Mouse (Mus musculus): Measurements from ENCODE around the gene Pigm. TPM values are rescaled to one million over a fixed set of nuclear protein-coding genes. Genes with fewer than 3 reads are reported as not detected.
A peak's percentile ranks its signal among the peaks of the same experiment; 100 is the strongest.

Pigm gene
- polyA plus RNA-seq (2014; fragmentation: Nextera tagmentation; extraction: Ambion mirVana): 8.7 TPM in 2 replicates

- peak within 1 kb of the TSS; percentile 86 for H3K9ac ChIP-seq (ENCODE audit: low read length)
- peaks cover 6% of the 10 kb centered on the region; the same call in 1 of the 2 replicates for H3K4me1 ChIP-seq (replicated peaks; ENCODE audit: control insufficient read depth, insufficient read depth, low read length)
- H3K27me3 ChIP-seq (replicated peaks; ENCODE audit: control insufficient read depth, insufficient read depth, low read length): no peaks in the 10 kb centered on the region
- peak; percentile 97 for DNase-seq (ENCODE audit: low spot score)
- peaks cover 20% of the 10 kb centered on the region; the same call in 1 of the 2 replicates for H3K36me3 ChIP-seq (ENCODE audit: control insufficient read depth, insufficient read depth, low read length)
- H3K9me3 ChIP-seq (ENCODE audit: control insufficient read depth, low read length): no peaks in the 10 kb centered on the region; the same call in 1 of the 2 replicates
- H3K4me2 ChIP-seq (ENCODE audit: low read length): peak within 1 kb of the TSS; percentile 94
- H3K27ac ChIP-seq (ENCODE audit: low read depth): peak within 1 kb of the TSS; percentile 75
- WGBS: under 1% methylated on average over 39 of the region's 39 CpGs
- ATAC-seq (replicated peaks; ENCODE audit: low FRiP score, low TSS enrichment, low read depth): peak; percentile 98
- peak within 1 kb of the TSS; percentile 92 for H3K4me3 ChIP-seq (ENCODE audit: low read depth, low read length)
Measured at GRCm38 (mm10) chr1:172376198-172376667, at the start of gene Pigm. Pigm (plus strand) TSS chr1:172376546.

DNA sequence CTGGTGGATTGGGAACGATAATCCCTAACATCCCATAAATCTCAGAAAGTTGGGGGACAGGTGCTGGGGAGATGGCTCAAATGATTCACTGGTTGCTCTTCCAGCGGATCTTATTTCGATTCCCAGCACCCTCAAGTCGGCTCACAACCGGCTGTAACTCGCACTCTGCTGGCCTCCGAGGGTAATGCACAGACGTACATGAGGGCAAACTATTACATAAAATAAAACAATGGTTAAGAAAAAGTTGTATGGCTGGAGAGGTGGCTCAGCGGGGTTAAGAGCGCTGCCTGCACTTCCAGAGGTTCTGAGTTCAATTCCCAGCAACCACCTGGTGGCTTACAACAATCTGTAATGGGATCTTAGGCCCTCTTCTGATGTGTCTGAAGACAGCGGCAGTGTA, 49.7 kb upstream of the Pigm start:
- ATAC-seq (replicated peaks; ENCODE audit: low FRiP score, low TSS enrichment, low read depth) (no peak), DNase-seq (ENCODE audit: low spot score) (no peak)
- Histone ChIP-seq H3K27me3 (replicated peaks; ENCODE audit: control insufficient read depth, insufficient read depth, low read length) (peaks cover 64% of the 10 kb centered on the region), H3K9ac (ENCODE audit: low read length) (no peak overlapping the region), H3K36me3 (ENCODE audit: control insufficient read depth, insufficient read depth, low read length) (no peaks in the 10 kb centered on the region), H3K4me1 (replicated peaks; ENCODE audit: control insufficient read depth, insufficient read depth, low read length) (no peaks in the 10 kb centered on the region), H3K27ac (ENCODE audit: low read depth) (no peak overlapping the region), H3K9me3 (ENCODE audit: control insufficient read depth, low read length) (no peaks in the 10 kb centered on the region), H3K4me2 (ENCODE audit: low read length) (peak overlapping the region; percentile 75), H3K4me3 (ENCODE audit: low read depth, low read length) (peak overlapping the region; percentile 43)
- WGBS: 55% methylated on average over 11 of the region's 11 CpGs

- no peaks in the 10 kb centered on the region for H3K9me3 ChIP-seq (ENCODE audit: control insufficient read depth, low read length)
- no peaks in the 10 kb centered on the region for H3K4me1 ChIP-seq (replicated peaks; ENCODE audit: control insufficient read depth, insufficient read depth, low read length)
- no peak overlapping the region for H3K9ac ChIP-seq (ENCODE audit: low read length)
- H3K4me2 ChIP-seq (ENCODE audit: low read length): no peak overlapping the region
- ATAC-seq (replicated peaks; ENCODE audit: low FRiP score, low TSS enrichment, low read depth): no peak
- no peak overlapping the region for H3K27ac ChIP-seq (ENCODE audit: low read depth)
- H3K27me3 ChIP-seq (replicated peaks; ENCODE audit: control insufficient read depth, insufficient read depth, low read length): peaks cover 67% of the 10 kb centered on the region
- no peak overlapping the region for H3K4me3 ChIP-seq (ENCODE audit: low read depth, low read length)
- no peak for DNase-seq (ENCODE audit: low spot score)
- 85% methylated on average over 16 of the region's 16 CpGs for WGBS
- H3K36me3 ChIP-seq (ENCODE audit: control insufficient read depth, insufficient read depth, low read length): no peaks in the 10 kb centered on the region
Measured at GRCm38 (mm10) chr1:172327206-172328001, 48.9 kb upstream of the Pigm start.

- H3K4me3 ChIP-seq (ENCODE audit: low read depth, low read length): no peak overlapping the region
- no peaks in the 10 kb centered on the region for H3K9me3 ChIP-seq (ENCODE audit: control insufficient read depth, low read length)
- no peaks in the 10 kb centered on the region for H3K36me3 ChIP-seq (ENCODE audit: control insufficient read depth, insufficient read depth, low read length)
- no peak overlapping the region for H3K27ac ChIP-seq (ENCODE audit: low read depth)
- H3K4me2 ChIP-seq (ENCODE audit: low read length): no peak overlapping the region
- WGBS: 84% methylated on average over 3 of the region's 3 CpGs
- H3K9ac ChIP-seq (ENCODE audit: low read length): no peak overlapping the region
- ATAC-seq (replicated peaks; ENCODE audit: low FRiP score, low TSS enrichment, low read depth) (no peak), DNase-seq (ENCODE audit: low spot score) (no peak)
- H3K4me1 ChIP-seq (replicated peaks; ENCODE audit: control insufficient read depth, insufficient read depth, low read length): no peaks in the 10 kb centered on the region
- H3K27me3 ChIP-seq (replicated peaks; ENCODE audit: control insufficient read depth, insufficient read depth, low read length): peaks cover 67% of the 10 kb centered on the region
Measured at GRCm38 (mm10) chr1:172328041-172328440, 48.3 kb upstream of the Pigm start.

GRCm38 (mm10) chr1:172328461-172328860, 47.9 kb upstream of the Pigm start:
- no peak for ATAC-seq (replicated peaks; ENCODE audit: low FRiP score, low TSS enrichment, low read depth)

GRCm38 (mm10) chr1:172329131-172329530, 47.2 kb upstream of the Pigm start, which contains the start of gene Kcnj9:
Kcnj9 (minus strand) TSS chr1:172329318.
- Histone ChIP-seq H3K4me1 (replicated peaks; ENCODE audit: control insufficient read depth, insufficient read depth, low read length) (no peaks in the 10 kb centered on the region), H3K4me2 (ENCODE audit: low read length) (no peak within 1 kb of the TSS), H3K27me3 (replicated peaks; ENCODE audit: control insufficient read depth, insufficient read depth, low read length) (peaks cover 72% of the 10 kb centered on the region), H3K27ac (ENCODE audit: low read depth) (no peak within 1 kb of the TSS), H3K9ac (ENCODE audit: low read length) (no peak within 1 kb of the TSS), H3K9me3 (ENCODE audit: control insufficient read depth, low read length) (no peaks in the 10 kb centered on the region), H3K4me3 (ENCODE audit: low read depth, low read length) (no peak within 1 kb of the TSS), H3K36me3 (ENCODE audit: control insufficient read depth, insufficient read depth, low read length) (no peaks in the 10 kb centered on the region)
- ATAC-seq (replicated peaks; ENCODE audit: low FRiP score, low TSS enrichment, low read depth): no peak
- DNase-seq (ENCODE audit: low spot score): no peak
- WGBS: 32% methylated on average over 9 of the region's 9 CpGs

More at GRCm38 (mm10) chr1:172328461-172328860, 47.9 kb upstream of the Pigm start:
- H3K9me3 ChIP-seq (ENCODE audit: control insufficient read depth, low read length): no peaks in the 10 kb centered on the region
- no peak overlapping the region for H3K27ac ChIP-seq (ENCODE audit: low read depth)
- no peaks in the 10 kb centered on the region for H3K36me3 ChIP-seq (ENCODE audit: control insufficient read depth, insufficient read depth, low read length)
- H3K9ac ChIP-seq (ENCODE audit: low read length): no peak overlapping the region
- H3K4me1 ChIP-seq (replicated peaks; ENCODE audit: control insufficient read depth, insufficient read depth, low read length): no peaks in the 10 kb centered on the region
- peaks cover 70% of the 10 kb centered on the region for H3K27me3 ChIP-seq (replicated peaks; ENCODE audit: control insufficient read depth, insufficient read depth, low read length)
- no peak overlapping the region for H3K4me2 ChIP-seq (ENCODE audit: low read length)
- H3K4me3 ChIP-seq (ENCODE audit: low read depth, low read length): no peak overlapping the region
- DNase-seq (ENCODE audit: low spot score): no peak
- 76% methylated on average over 7 of the region's 7 CpGs for WGBS

DNA sequence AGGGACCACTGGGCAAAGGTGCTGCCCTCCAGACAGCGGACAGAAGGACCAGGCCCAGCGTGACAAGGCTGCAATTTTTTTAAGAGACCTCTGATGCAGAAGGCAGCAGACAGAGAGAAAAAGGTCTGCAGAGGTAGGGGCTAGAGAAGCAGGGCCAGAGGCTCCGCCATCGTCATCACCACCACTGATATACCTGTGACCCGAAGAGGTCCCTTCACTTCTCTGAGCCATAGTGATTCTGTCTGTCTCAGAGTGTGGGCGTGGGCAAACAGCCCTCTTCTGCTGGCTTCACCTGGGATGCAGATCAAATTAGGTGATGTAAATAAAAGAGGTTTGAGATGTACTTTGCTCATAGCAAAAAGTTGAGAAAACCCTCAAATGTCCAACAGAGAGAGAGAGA, 46.7 kb upstream of the Pigm start:
- DNase-seq (ENCODE audit: low spot score) (no peak), ATAC-seq (replicated peaks; ENCODE audit: low FRiP score, low TSS enrichment, low read depth) (no peak)
- Histone ChIP-seq H3K27ac (ENCODE audit: low read depth) (no peak overlapping the region), H3K9me3 (ENCODE audit: control insufficient read depth, low read length) (no peaks in the 10 kb centered on the region), H3K9ac (ENCODE audit: low read length) (no peak overlapping the region), H3K4me3 (ENCODE audit: low read depth, low read length) (no peak overlapping the region), H3K27me3 (replicated peaks; ENCODE audit: control insufficient read depth, insufficient read depth, low read length) (peaks cover 72% of the 10 kb centered on the region), H3K4me2 (ENCODE audit: low read length) (no peak overlapping the region), H3K36me3 (ENCODE audit: control insufficient read depth, insufficient read depth, low read length) (no peaks in the 10 kb centered on the region), H3K4me1 (replicated peaks; ENCODE audit: control insufficient read depth, insufficient read depth, low read length) (no peaks in the 10 kb centered on the region)
- 65% methylated on average over 6 of the region's 6 CpGs for WGBS

GRCm38 (mm10) chr1:172331422-172331947, 44.9 kb upstream of the Pigm start:
- H3K4me2 ChIP-seq (ENCODE audit: low read length): no peak overlapping the region
- no peaks in the 10 kb centered on the region for H3K4me1 ChIP-seq (replicated peaks; ENCODE audit: control insufficient read depth, insufficient read depth, low read length)
- 73% methylated on average over 8 of the region's 8 CpGs for WGBS
- no peak overlapping the region for H3K9ac ChIP-seq (ENCODE audit: low read length)
- H3K36me3 ChIP-seq (ENCODE audit: control insufficient read depth, insufficient read depth, low read length): no peaks in the 10 kb centered on the region
- ATAC-seq (replicated peaks; ENCODE audit: low FRiP score, low TSS enrichment, low read depth) (no peak), DNase-seq (ENCODE audit: low spot score) (no peak)
- H3K4me3 ChIP-seq (ENCODE audit: low read depth, low read length): no peak overlapping the region
- no peaks in the 10 kb centered on the region for H3K9me3 ChIP-seq (ENCODE audit: control insufficient read depth, low read length)
- H3K27me3 ChIP-seq (replicated peaks; ENCODE audit: control insufficient read depth, insufficient read depth, low read length): peaks cover 57% of the 10 kb centered on the region
- H3K27ac ChIP-seq (ENCODE audit: low read depth): no peak overlapping the region

All from intestine, embryonic 14.5 days (tissue).